Mouse (Mus musculus) intestine, embryonic 16.5 days (tissue): ENCODE data around the gene Zfp462. TPM values are rescaled to one million over a fixed set of nuclear protein-coding genes. Genes with fewer than 3 reads are reported as not detected.

Experiments
- ATAC-seq: fragments of 200-750 bp; cut with Nextera tagmentation; 2 replicates; pipeline ENCODE4 v1.8.0; 2017; ENCODE audit warnings: moderate TSS enrichment, moderate library complexity
- H3K27ac ChIP-seq: fragments of 300-500 bp; sonication (generic); 2 replicates; pipeline ENCODE4 v1.5.1; 2014; ENCODE audit warnings: mild to moderate bottlenecking, low read length
- H3K27me3 ChIP-seq: fragments of 300-500 bp; sonication (generic); replicated peaks from 2 replicates; pipeline ENCODE4 v1.6.1; 2014; ENCODE audit warnings: low read length, control low read depth, mixed read lengths; ENCODE audit not compliant: control insufficient read depth, insufficient read depth
- H3K36me3 ChIP-seq: fragments of 300-500 bp; sonication (generic); 2 replicates; pipeline ENCODE4 v1.6.1; 2014; ENCODE audit warnings: low read length, control low read depth; ENCODE audit not compliant: control insufficient read depth, insufficient read depth
- H3K4me1 ChIP-seq: fragments of 300-500 bp; sonication (generic); 2 replicates; pipeline ENCODE4 v1.6.1; 2014; ENCODE audit warnings: low read length, control low read depth, mixed read lengths; ENCODE audit not compliant: control insufficient read depth, insufficient read depth
- H3K4me2 ChIP-seq: fragments of 300-500 bp; sonication (generic); 2 replicates; pipeline ENCODE4 v1.6.1; 2014; ENCODE audit warnings: low read depth, low read length, control low read depth
- H3K4me3 ChIP-seq: fragments of 300-500 bp; sonication (generic); 2 replicates; pipeline ENCODE4 v1.5.1; 2014; ENCODE audit warnings: mild to moderate bottlenecking, low read length
- H3K9ac ChIP-seq: fragments of 300-500 bp; sonication (generic); 2 replicates; pipeline ENCODE4 v1.6.1; 2014; ENCODE audit warnings: low read depth, low read length
- H3K9me3 ChIP-seq: fragments of 300-500 bp; sonication (generic); 2 replicates; pipeline ENCODE4 v1.6.1; 2016; ENCODE audit warnings: low read length, control low read depth; ENCODE audit not compliant: control insufficient read depth
- WGBS: fragments of 180-500 bp; shearing (Covaris S2); extraction: QIAGEN DNeasy Blood & Tissue Kit; methylation state at CpG from one replicate; pipeline ENCODE4 v1.1.7; 2014; 5-methylcytosine and 5-hydroxymethylcytosine counted together
- polyA plus RNA-seq: library from polyadenylated mRNA; unstranded; fragments of >200 nt; fragmentation: Nextera tagmentation; extraction: Ambion mirVana; gene quantifications from 2 replicates; pipeline ENCODE4 v1.2.1, GENCODE M21; 2015

Gene Zfp462
- polyA plus RNA-seq, 1 experiment from 2014 or later, result 2.2 TPM

DNA sequence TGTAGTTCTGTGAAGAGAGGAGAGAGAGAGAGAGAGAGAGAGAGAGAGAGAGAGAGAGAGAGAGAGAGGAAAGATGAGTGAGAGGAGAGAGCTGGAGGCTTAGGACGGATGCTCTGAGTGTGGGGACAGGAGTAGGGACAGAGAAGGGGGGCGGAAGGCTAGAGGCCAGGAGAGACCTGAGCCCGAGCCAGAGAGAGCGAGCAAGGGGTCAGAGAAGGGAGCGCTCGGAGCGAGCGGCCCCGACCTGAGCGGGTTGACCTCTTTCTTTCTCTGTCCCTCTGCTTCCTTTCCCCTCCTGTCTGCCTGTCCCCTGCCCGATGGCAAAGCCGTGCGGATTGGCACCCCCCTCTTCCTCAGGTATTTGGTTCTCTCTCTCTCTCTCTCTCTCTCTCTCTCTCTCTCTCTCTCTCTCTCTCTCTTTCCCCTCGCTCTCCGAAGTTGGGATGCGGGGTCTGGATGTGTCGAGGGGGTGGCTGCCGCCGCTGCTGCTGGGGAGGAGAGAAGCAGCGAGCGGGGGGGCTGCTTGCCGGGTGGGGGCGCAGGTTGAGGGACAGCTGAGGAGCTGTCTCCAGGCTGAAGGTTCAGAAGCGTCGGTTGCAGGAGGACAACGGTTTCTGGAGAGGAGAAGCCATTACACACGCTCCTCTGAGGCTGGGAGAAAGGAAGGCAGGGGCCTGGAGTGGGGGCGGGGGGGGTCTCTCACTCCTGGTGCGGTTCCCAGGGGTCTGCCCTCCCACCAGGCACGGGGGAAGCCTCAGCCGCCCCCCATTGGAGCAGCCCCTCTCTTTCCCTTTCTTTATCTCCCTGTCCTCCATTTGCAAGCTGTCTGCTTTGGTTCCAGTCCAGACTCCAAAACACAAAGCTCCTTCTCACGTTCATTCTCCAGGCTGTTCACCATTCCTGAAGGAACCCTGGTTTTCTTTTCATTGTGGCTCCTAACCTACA, 4.0 kb downstream of the Zfp462 start:
- Histone ChIP-seq H3K36me3 (no peaks in the 10 kb centered on the region), H3K9me3 (no peaks in the 10 kb centered on the region), H3K9ac (peak overlapping the region; percentile 82), H3K4me2 (peak overlapping the region; percentile 82), H3K4me3 (peak overlapping the region; percentile 78), H3K27ac (peak overlapping the region; percentile 95), H3K4me1 (peaks cover 22% of the 10 kb centered on the region), H3K27me3 (no peaks in the 10 kb centered on the region)
- peak; percentile 43 for ATAC-seq
- 0% methylated on average over 29 of the region's 32 CpGs for WGBS

DNA sequence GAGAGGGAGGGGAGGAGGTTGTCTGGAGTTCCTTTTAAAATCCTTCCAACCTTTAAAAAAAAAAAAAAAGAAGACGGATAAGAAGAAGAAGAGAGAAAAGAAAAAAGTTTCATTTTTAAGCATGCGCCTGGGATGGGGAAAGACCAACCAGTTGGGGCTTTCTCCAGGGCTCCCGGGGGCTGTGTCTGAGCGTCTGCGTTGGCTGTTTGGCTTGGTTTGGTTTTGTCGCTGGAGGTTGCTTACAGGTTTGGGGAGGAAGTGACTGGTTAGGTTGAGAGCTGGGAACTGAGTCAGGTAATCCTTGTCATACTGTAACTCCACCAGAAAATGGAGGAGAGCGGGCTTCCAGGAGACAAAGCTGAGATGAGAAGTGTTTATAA, 4.7 kb downstream of the Zfp462 start:
- ATAC-seq, result no peak

DNA sequence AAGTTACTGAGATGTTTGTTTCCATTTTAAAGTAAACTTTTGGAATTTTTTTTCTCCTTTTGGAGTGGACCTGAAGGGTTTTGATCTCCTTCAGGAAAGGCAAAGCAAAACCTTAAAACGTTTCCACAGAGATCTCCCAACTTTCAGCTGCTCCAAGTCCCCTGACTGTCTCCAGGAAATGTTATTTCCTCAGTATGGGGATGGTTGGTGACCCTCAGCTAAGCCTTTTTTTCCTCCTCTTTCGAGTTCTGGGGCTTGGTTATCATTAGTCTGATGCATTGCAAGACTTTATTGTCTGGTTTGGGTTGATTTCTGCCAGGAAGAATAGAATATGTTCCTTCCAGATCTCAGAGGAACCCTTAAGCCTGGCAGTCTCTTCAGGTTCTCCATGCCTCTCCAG, 5.3 kb downstream of the Zfp462 start:
- Histone ChIP-seq H3K36me3 (no peaks in the 10 kb centered on the region), H3K9me3 (no peaks in the 10 kb centered on the region), H3K27me3 (no peaks in the 10 kb centered on the region), H3K9ac (peak overlapping the region; percentile 82; the same call in 1 of the 2 replicates), H3K27ac (peak overlapping the region; percentile 95), H3K4me1 (peaks cover 25% of the 10 kb centered on the region), H3K4me3 (peak overlapping the region; percentile 78; the same call in 1 of the 2 replicates), H3K4me2 (peak overlapping the region; percentile 82)
- 23% methylated on average over 2 of the region's 2 CpGs for WGBS
- ATAC-seq, result no peak

More for the DNA sequence above, 4.7 kb downstream of the Zfp462 start:
- H3K9ac ChIP-seq, result peak overlapping the region; percentile 82
- no peaks in the 10 kb centered on the region for H3K36me3 ChIP-seq
- peak overlapping the region; percentile 82 for H3K4me2 ChIP-seq
- WGBS, result 6% methylated on average over 7 of the region's 7 CpGs
- H3K27ac ChIP-seq, result peak overlapping the region; percentile 95
- peak overlapping the region; percentile 78 for H3K4me3 ChIP-seq
- H3K9me3 ChIP-seq, result no peaks in the 10 kb centered on the region
- H3K4me1 ChIP-seq, result peaks cover 21% of the 10 kb centered on the region
- no peaks in the 10 kb centered on the region for H3K27me3 ChIP-seq

DNA sequence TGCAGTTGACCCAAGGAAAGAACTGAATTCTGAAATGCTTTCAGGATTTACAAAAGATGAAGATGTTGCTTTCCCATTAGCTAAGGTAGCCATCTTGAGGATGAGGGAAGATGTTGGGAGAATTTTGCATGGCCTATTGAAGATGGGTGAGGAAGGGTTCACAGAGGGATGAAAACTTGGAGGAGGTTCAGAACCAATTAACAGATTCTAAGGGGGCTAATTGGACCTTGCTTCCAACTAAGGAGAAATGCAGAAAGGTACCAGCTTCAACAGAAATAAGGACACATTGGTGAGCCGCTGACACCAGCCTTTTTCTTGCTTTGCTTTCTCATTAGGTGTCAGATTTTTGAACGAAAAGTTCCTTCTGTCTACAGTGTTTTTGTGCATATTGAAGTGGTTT, 6.0 kb downstream of the Zfp462 start:
- Histone ChIP-seq H3K4me1 (peaks cover 28% of the 10 kb centered on the region), H3K9me3 (no peaks in the 10 kb centered on the region), H3K27me3 (no peaks in the 10 kb centered on the region), H3K27ac (no peak overlapping the region), H3K36me3 (no peaks in the 10 kb centered on the region), H3K4me3 (no peak overlapping the region), H3K4me2 (no peak overlapping the region), H3K9ac (no peak overlapping the region)
- 85% methylated on average over 2 of the region's 2 CpGs for WGBS
- no peak for ATAC-seq

DNA sequence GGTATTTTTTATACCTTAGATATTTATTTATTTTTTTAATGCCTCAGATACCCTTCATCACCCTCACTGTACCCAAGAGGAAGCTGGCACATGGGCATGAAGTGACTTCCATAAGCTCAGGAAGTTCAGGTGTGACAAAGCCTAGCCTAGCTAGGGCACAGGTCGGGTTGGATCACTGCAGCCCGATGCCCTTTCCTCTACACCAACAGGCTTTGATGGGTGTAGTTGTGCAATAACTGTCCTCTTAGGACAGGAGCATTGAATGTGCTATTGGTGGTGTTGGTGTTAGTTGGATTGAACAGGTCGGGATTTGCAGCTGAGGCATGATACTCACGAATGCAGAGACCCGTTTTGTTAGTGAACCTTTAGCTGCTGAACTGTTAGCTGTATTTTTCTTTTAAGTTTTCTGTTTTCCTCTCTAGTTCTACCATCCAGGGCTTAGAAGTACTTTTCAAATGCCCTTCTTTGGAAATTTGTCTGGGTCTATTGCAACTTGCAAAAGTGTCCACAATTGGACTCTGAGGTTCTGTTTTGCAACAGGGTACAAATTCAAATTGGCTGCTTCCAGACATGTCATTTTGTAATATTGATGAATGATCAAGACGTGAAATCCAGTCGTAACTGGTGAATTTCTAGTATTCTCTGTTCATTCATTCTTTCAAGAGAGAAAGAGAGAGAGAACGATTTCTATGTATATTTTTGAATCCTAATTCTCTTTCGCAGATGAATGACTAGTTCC, 9.0 kb downstream of the Zfp462 start:
- 63% methylated on average over 9 of the region's 9 CpGs for WGBS
- H3K4me2 ChIP-seq, result no peak overlapping the region
- H3K36me3 ChIP-seq, result no peaks in the 10 kb centered on the region
- H3K4me3 ChIP-seq, result no peak overlapping the region
- H3K9ac ChIP-seq, result no peak overlapping the region
- H3K27me3 ChIP-seq, result no peaks in the 10 kb centered on the region
- no peaks in the 10 kb centered on the region for H3K9me3 ChIP-seq
- no peak for ATAC-seq
- H3K4me1 ChIP-seq, result peaks cover 22% of the 10 kb centered on the region
- H3K27ac ChIP-seq, result no peak overlapping the region

DNA sequence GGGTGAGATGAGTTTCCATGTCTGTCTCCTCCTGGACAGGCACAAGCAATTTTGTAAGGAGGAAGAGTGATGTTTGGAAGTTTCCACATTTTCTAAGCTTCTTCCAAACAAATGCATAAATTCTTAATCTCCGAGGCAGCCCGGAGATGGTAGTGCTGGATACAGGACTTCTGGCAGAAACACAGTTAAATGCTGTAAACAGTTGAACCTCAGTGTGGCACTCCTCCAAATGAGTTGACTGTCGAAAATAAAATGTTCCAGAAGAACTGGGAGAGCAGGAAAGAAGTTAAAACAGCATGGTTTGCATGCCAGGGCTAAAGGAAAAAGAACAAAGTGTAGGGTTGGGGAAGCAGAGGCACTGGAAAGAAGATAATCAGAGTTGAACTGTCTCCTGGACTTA, 9.6 kb downstream of the Zfp462 start:
- Histone ChIP-seq H3K9ac (no peak overlapping the region), H3K36me3 (no peaks in the 10 kb centered on the region), H3K4me1 (peaks cover 22% of the 10 kb centered on the region), H3K9me3 (no peaks in the 10 kb centered on the region), H3K27ac (0 out of 2 replicates have a peak overlapping the region, but pooled peaks have one; percentile 26), H3K4me2 (no peak overlapping the region), H3K27me3 (no peaks in the 10 kb centered on the region), H3K4me3 (no peak overlapping the region)
- WGBS, result 46% methylated on average over 3 of the region's 3 CpGs
- no peak for ATAC-seq

DNA sequence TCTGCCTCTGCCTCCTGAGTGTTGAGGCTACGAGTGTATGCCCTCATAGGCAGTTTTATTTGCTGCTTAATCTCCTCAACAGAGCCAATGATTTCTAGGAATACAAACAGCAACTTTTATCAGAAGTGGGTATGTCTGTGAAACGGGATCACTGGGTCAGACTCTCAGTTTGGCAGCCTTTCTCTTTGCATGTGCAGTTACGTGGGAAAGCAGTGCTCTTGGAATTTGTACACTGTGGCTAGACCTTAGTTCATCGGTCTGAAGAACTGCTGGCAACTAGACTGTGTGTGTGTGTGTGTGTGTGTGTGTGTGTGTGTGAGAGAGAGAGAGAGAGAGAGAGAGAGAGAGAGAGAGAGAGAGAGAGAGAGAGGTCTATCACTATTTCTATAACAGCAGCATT, 15.9 kb downstream of the Zfp462 start:
- H3K9me3 ChIP-seq, result no peaks in the 10 kb centered on the region

DNA sequence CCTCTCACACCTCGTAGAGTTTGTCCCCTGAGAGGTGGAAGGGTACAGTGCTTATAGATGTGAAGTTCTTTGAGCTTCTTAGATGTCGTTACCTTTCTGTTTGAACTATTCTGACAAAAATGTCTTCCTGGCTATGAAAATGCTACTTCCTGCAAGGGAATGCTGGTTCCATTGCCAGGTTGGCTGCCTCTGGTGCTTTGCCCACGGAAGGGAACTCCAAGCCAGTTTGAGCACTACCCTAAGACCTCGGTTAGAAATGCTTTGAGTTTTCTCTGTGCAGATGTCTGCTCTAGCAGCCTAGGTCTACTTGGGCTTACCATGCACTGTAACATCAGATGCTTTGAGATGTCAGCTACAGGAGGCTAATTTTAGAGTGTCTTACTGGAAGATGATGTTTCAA, 17.3 kb downstream of the Zfp462 start:
- H3K4me2 ChIP-seq, result no peak overlapping the region
- no peak overlapping the region for H3K4me3 ChIP-seq
- 88% methylated on average over 4 of the region's 4 CpGs for WGBS
- H3K4me1 ChIP-seq, result peaks cover 19% of the 10 kb centered on the region
- H3K27ac ChIP-seq, result no peak overlapping the region
- H3K36me3 ChIP-seq, result 0 out of 2 replicates have a peak, but pooled peaks cover 3% of the 10 kb centered on the region
- H3K9ac ChIP-seq, result no peak overlapping the region
- no peaks in the 10 kb centered on the region for H3K9me3 ChIP-seq
- ATAC-seq, result no peak
- H3K27me3 ChIP-seq, result no peaks in the 10 kb centered on the region

More for the DNA sequence above, 15.9 kb downstream of the Zfp462 start:
- Histone ChIP-seq H3K4me3 (no peak overlapping the region), H3K9ac (no peak overlapping the region), H3K4me2 (no peak overlapping the region), H3K36me3 (no peaks in the 10 kb centered on the region), H3K27me3 (no peaks in the 10 kb centered on the region), H3K27ac (no peak overlapping the region), H3K4me1 (peaks cover 7% of the 10 kb centered on the region)
- ATAC-seq, result no peak
- 74% methylated on average over 4 of the region's 4 CpGs for WGBS

DNA sequence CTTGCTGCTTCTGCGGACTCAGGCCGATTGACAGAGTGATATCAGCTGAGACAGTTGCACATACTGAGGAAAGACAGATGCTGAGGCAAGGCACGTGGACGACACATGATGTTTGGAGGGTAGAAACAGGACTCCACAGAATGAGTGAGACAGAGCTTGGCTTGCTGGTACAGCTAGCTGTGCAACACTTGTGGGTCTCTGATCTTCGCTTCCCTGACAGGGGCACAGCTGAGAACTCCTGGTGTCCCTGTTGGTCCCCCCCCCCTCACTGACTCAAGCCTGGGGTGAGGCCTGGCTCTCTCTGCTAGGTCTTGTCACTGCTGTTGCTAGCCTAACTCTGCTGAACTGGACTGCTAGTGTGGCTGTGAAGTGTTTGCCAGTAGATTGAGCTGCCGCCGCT, 18.7 kb downstream of the Zfp462 start:
- WGBS, result 78% methylated on average over 7 of the region's 7 CpGs
- Histone ChIP-seq H3K36me3 (0 out of 2 replicates have a peak, but pooled peaks cover 3% of the 10 kb centered on the region), H3K9me3 (no peaks in the 10 kb centered on the region), H3K9ac (no peak overlapping the region), H3K4me2 (no peak overlapping the region), H3K4me3 (no peak overlapping the region), H3K27ac (no peak overlapping the region), H3K4me1 (peaks cover 28% of the 10 kb centered on the region), H3K27me3 (no peaks in the 10 kb centered on the region)
- ATAC-seq, result no peak
